Mouse (Mus musculus) small intestine, adult 2 months (tissue): ENCODE measurements around the gene Ntpcr. TPM values are rescaled to one million over a fixed set of nuclear protein-coding genes. Genes with fewer than 3 reads are reported as not detected.

Source experiments
- H3K27ac ChIP-seq: fragments of 200-500 bp; 2 replicates; pipeline ENCODE4 v1.5.1; 2012; ENCODE audit warnings: low read depth, low read length, control low read depth, inconsistent platforms; ENCODE audit not compliant: insufficient read depth
- H3K27me3 ChIP-seq: fragments of 200-500 bp; 2 replicates; pipeline ENCODE4 v1.6.1; 2012; ENCODE audit warnings: mild to moderate bottlenecking, moderate library complexity, low read length, inconsistent platforms; ENCODE audit not compliant: control insufficient read depth, insufficient read depth
- H3K36me3 ChIP-seq: fragments of 200-500 bp; 2 replicates; pipeline ENCODE4 v1.6.1; 2012; ENCODE audit warnings: mild to moderate bottlenecking, low read length, control low read depth, inconsistent platforms; ENCODE audit not compliant: control insufficient read depth, insufficient read depth
- H3K4me1 ChIP-seq: fragments of 200-500 bp; 2 replicates; pipeline ENCODE4 v1.6.1; 2012; ENCODE audit warnings: low read length, inconsistent platforms, mixed read lengths; ENCODE audit not compliant: control insufficient read depth, insufficient read depth, insufficient read length
- H3K4me3 ChIP-seq: fragments of 200-500 bp; 2 replicates; pipeline ENCODE4 v1.5.1; 2012; ENCODE audit warnings: low read depth, mild to moderate bottlenecking, control low read depth, inconsistent platforms, low read length, moderate library complexity
- CTCF ChIP-seq: fragments of 200-500 bp; IDR thresholded peaks from 2 replicates; pipeline ENCODE4 v1.5.1; 2012; ENCODE audit warnings: low read depth, mild to moderate bottlenecking, control low read depth, inconsistent platforms, low read length, moderate library complexity, mixed read lengths; ENCODE audit not compliant: insufficient replicate concordance, insufficient read length; ENCODE audit errors: extremely low read depth
- POLR2A ChIP-seq: fragments of 200-500 bp; IDR thresholded peaks from 2 replicates; pipeline ENCODE4 v1.6.1; 2012; ENCODE audit warnings: low read depth, mild to moderate bottlenecking, control low read depth, inconsistent platforms, low read length, moderate library complexity
- WGBS: fragments of 180-500 bp; shearing (Covaris S2); methylation state at CpG from one replicate; pipeline ENCODE4 v1.1.7; 2018; 5-methylcytosine and 5-hydroxymethylcytosine counted together
- polyA plus RNA-seq: library from polyadenylated mRNA; depleted of rRNA; stranded (reverse); fragments of >200 nt; gene quantifications from 2 replicates; pipeline ENCODE4 v1.2.3, GENCODE M21; 2012

Gene Ntpcr
- polyA plus RNA-seq, 1 experiment = 18.9 TPM

DNA sequence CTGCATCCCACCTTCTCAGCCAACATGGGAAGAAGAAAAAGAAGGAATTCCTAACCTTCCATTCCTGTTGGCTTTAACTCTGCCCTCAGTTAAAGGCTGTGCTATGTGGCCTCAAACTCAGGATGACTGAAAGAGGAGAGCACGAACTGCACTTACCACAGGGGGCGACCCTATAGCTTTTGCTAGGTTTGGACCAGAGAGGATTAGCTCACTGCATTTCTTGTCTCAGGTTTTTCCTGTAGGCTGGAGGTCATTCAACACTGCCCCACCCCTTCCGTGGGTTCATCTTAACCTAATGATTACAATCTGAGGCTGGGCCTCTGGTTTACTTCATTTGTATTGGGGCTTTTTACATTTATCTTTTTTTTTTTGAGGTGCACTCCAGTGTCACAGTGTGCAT is 45.3 kb downstream of the Ntpcr start:
- Histone ChIP-seq H3K36me3 (no peaks in the 10 kb centered on the region), H3K27ac (no peak overlapping the region), H3K27me3 (no peaks in the 10 kb centered on the region), H3K4me3 (no peak overlapping the region), H3K4me1 (no peaks in the 10 kb centered on the region)
- WGBS = 55% methylated on average over 3 of the region's 3 CpGs
- no peak for TF ChIP-seq CTCF
- TF ChIP-seq POLR2A = no peak

DNA sequence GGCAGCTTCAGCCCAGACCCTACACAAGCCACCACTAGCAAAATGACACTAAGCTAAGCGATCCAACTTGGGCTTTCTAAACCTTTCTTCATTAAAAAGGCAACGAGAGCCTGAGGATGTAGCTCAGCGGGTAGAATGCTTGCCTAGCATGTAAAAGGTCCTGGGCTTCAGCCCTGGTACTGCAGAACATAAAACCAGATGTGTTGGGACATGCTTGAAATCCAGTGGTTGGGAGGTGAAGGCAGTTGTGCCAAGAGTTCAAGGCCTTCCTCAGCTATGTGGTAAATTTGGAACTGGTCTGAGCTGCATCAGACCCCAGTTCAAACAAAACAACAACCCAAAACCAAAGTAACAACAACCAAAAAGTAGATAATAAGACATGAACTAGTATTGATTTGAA is 46.6 kb downstream of the Ntpcr start:
- H3K27ac ChIP-seq = no peak overlapping the region
- 90% methylated on average over 3 of the region's 3 CpGs for WGBS

DNA sequence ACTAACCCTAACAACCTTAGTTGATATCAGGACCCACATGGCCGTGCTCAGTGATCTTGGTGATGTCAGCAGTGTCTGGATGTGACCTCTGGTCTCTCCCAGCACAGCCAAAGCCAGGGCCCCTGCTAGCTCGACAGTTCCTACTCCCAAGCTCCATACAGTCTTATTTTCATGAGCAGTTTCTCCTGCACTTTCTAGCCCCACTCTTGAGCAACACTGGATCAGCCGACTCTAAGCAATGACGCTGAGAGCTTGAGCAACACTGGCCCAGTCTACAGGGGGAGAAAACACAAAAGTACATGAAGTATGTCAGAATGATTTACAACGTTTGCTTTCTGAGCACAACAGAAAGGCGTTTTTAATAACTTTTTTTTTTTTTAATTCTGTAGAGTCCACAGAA is 47.0 kb downstream of the Ntpcr start:
- no peak overlapping the region for H3K4me3 ChIP-seq
- 22% methylated on average over 6 of the region's 6 CpGs for WGBS
- no peaks in the 10 kb centered on the region for H3K36me3 ChIP-seq
- no peak overlapping the region for H3K27ac ChIP-seq
- H3K4me1 ChIP-seq = no peaks in the 10 kb centered on the region
- TF ChIP-seq POLR2A = no peak
- no peak for TF ChIP-seq CTCF
- H3K27me3 ChIP-seq = no peaks in the 10 kb centered on the region

More for the DNA sequence above, 46.6 kb downstream of the Ntpcr start:
- no peak for TF ChIP-seq POLR2A
- TF ChIP-seq CTCF = no peak
- no peak overlapping the region for H3K4me3 ChIP-seq
- no peaks in the 10 kb centered on the region for H3K36me3 ChIP-seq
- H3K4me1 ChIP-seq = no peaks in the 10 kb centered on the region
- no peaks in the 10 kb centered on the region for H3K27me3 ChIP-seq

DNA sequence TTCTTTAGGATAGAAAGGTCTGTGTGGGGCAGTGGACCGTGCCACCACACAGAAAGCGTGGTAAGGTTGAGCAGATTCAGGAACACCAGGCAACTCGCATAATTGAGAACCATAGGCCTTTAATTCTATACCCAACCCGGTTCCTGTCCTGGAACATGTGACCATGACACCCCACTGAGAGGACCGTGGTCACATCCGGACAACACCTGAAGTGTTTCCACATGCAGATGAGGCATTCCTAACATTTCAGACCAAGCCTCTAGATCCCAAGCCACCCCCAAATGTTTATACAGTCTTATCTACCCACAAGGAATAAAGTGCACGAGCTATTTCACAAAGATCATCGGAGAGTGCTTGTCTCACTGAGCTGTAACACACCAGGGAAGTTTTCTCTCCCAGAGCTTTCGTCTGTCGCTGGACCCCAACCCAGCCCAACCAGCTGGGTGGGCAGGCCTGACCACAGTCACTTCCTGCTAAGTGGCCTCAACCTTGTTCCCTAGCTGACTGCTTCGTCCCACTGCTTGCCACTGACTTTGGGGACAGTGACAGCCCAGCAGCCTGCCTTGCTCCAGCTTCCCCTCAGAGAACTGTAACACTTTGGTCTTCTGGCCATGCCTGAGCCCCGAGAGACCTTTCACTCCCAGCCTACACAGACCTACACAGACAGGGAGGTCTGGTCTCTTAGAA is 47.9 kb downstream of the Ntpcr start:
- H3K4me1 ChIP-seq = no peaks in the 10 kb centered on the region
- no peak overlapping the region for H3K27ac ChIP-seq
- 43% methylated on average over 12 of the region's 12 CpGs for WGBS
- H3K27me3 ChIP-seq = no peaks in the 10 kb centered on the region
- no peaks in the 10 kb centered on the region for H3K36me3 ChIP-seq
- no peak overlapping the region for H3K4me3 ChIP-seq
- no peak for TF ChIP-seq POLR2A

DNA sequence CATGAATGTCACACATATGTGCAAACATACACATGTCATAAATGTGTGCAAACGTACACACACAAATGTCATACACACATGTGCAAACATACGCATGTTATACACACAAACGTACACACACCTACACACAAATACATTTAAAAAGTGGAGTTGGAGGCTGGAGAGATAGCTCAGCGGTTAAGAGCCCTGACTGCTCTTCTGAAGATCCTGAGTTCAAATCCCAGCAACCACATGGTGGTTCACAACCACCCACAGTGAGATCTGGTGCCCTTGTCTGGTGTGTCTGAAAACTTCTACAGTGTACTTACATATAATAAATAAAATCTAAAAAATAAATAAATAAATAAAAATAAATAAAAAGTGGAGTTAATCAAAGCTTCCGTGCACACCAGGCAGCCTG is 49.2 kb downstream of the Ntpcr start:
- Histone ChIP-seq H3K4me1 (no peaks in the 10 kb centered on the region), H3K27me3 (no peaks in the 10 kb centered on the region), H3K4me3 (no peak overlapping the region), H3K36me3 (no peaks in the 10 kb centered on the region), H3K27ac (no peak overlapping the region)
- no peak for TF ChIP-seq CTCF
- no peak for TF ChIP-seq POLR2A
- 91% methylated on average over 5 of the region's 5 CpGs for WGBS

DNA sequence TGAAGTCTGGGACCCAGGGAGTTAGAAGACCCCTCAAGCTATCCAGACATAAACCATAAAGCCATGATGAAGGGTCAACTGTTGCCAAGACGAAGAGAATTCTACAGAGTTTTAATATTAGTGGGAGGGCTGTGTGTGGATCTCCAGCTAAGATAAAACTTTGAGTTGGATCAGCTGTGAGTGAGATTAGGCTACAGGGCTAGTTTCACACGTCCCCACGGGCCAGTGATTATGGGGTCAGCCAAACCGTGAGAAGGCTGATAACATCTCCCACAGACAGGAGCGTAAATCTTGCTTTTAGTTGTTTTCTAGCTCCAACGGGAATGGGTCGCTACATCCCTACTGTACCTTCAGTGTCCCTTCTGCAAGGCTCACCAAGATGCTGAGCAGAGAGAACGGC is 49.9 kb downstream of the Ntpcr start:
- H3K4me1 ChIP-seq = no peaks in the 10 kb centered on the region
- H3K36me3 ChIP-seq = no peaks in the 10 kb centered on the region
- TF ChIP-seq CTCF (no peak), POLR2A (no peak)
- H3K4me3 ChIP-seq = no peak overlapping the region
- 55% methylated on average over 8 of the region's 8 CpGs for WGBS
- H3K27me3 ChIP-seq = no peaks in the 10 kb centered on the region
- no peak overlapping the region for H3K27ac ChIP-seq

DNA sequence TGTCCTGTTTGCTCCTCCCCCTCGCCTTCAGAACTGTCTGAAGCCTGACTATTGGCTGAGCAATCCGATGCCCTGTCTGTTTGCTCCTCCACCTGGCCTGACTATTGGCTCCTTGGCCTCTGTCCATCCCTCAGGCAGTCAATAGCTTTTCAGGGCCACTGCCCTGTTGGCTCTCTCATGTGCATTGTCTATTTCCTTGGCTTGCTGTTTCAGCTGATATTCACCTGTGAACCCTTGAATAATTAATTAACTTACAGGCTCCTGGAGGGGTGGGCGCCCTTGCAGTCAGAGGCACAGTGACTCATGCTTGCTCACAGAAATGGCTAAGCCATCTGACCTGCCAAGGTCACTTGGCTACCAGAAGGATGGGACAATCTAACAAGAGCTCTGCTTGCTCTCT is 52.4 kb downstream of the Ntpcr start:
- 35% methylated on average over 3 of the region's 3 CpGs for WGBS
- H3K27ac ChIP-seq = no peak overlapping the region
- no peaks in the 10 kb centered on the region for H3K27me3 ChIP-seq
- no peaks in the 10 kb centered on the region for H3K4me1 ChIP-seq
- TF ChIP-seq POLR2A (no peak), CTCF (no peak)
- H3K4me3 ChIP-seq = no peak overlapping the region
- H3K36me3 ChIP-seq = no peaks in the 10 kb centered on the region

DNA sequence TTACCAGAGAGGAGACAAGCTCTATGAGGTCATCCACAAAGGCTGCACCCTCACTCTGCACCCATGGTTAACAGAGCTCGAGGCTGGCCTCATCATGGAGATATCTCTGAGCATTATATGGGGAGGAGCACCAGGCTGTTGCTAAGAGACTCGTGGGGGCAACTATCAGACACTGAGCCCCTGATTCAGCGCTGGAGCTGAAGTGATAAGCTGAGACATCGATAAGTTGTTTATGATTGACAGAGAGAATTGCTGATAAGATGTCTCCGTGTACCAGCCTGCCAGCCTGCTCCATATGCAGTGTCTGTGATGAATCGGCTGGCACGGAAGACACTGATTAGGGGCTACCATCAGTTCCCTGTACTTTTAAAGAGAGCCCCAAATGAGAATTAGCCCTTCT is 57.1 kb downstream of the Ntpcr start:
- Histone ChIP-seq H3K27me3 (no peaks in the 10 kb centered on the region), H3K4me3 (no peak overlapping the region), H3K4me1 (no peaks in the 10 kb centered on the region), H3K36me3 (no peaks in the 10 kb centered on the region), H3K27ac (no peak overlapping the region)
- no peak for TF ChIP-seq CTCF
- TF ChIP-seq POLR2A = no peak
- WGBS = 27% methylated on average over 7 of the region's 7 CpGs
